Mouse (Mus musculus) forebrain, embryonic 12.5 days (tissue): Measurements from ENCODE around the gene Trmt1. TPM values are rescaled to one million over a fixed set of nuclear protein-coding genes. Genes with fewer than 3 reads are reported as not detected.
A peak's percentile ranks its signal among the peaks of the same experiment; 100 is the strongest.

Experiments
- ATAC-seq: fragments of 200-750 bp; cut with Nextera tagmentation; 2 replicates; pipeline ENCODE4 v1.8.0; 2017; ENCODE audit warnings: moderate TSS enrichment; ENCODE audit not compliant: low FRiP score
- H3K27ac ChIP-seq: fragments of 300-500 bp; sonication (generic); 2 replicates; pipeline ENCODE4 v1.5.1; 2016; ENCODE audit warnings: mild to moderate bottlenecking
- H3K27me3 ChIP-seq: fragments of 300-500 bp; sonication (generic); 2 replicates; pipeline ENCODE4 v1.6.1; 2016; ENCODE audit warnings: mild to moderate bottlenecking
- H3K36me3 ChIP-seq: fragments of 300-500 bp; sonication (generic); replicated peaks from 2 replicates; pipeline ENCODE4 v1.6.1; 2016; ENCODE audit warnings: mild to moderate bottlenecking
- H3K4me1 ChIP-seq: fragments of 300-500 bp; sonication (generic); 2 replicates; pipeline ENCODE4 v1.6.1; 2016
- H3K4me2 ChIP-seq: fragments of 300-500 bp; sonication (generic); 2 replicates; pipeline ENCODE4 v1.6.1; 2016; ENCODE audit warnings: mild to moderate bottlenecking, moderate library complexity
- H3K4me3 ChIP-seq: fragments of 300-500 bp; sonication (generic); replicated peaks from 2 replicates; pipeline ENCODE4 v1.5.1; 2016; ENCODE audit warnings: mild to moderate bottlenecking
- H3K9ac ChIP-seq: fragments of 300-500 bp; sonication (generic); 2 replicates; pipeline ENCODE4 v1.6.1; 2016; ENCODE audit warnings: mild to moderate bottlenecking
- H3K9me3 ChIP-seq: fragments of 300-500 bp; sonication (generic); 2 replicates; pipeline ENCODE4 v1.6.1; 2016
- WGBS: fragments of 180-500 bp; shearing (Covaris S2); methylation state at CpG from one replicate; pipeline ENCODE4 v1.1.7; 2016; 5-methylcytosine and 5-hydroxymethylcytosine counted together
- polyA plus RNA-seq: library from polyadenylated mRNA; unstranded; fragments of >200 nt; fragmentation: Nextera tagmentation; extraction: Ambion mirVana; gene quantifications from 2 replicates; pipeline ENCODE4 v1.2.1, GENCODE M21; 2016

Trmt1 gene
- polyA plus RNA-seq, 1 experiment from 2014 or later = 59.6 TPM

DNA sequence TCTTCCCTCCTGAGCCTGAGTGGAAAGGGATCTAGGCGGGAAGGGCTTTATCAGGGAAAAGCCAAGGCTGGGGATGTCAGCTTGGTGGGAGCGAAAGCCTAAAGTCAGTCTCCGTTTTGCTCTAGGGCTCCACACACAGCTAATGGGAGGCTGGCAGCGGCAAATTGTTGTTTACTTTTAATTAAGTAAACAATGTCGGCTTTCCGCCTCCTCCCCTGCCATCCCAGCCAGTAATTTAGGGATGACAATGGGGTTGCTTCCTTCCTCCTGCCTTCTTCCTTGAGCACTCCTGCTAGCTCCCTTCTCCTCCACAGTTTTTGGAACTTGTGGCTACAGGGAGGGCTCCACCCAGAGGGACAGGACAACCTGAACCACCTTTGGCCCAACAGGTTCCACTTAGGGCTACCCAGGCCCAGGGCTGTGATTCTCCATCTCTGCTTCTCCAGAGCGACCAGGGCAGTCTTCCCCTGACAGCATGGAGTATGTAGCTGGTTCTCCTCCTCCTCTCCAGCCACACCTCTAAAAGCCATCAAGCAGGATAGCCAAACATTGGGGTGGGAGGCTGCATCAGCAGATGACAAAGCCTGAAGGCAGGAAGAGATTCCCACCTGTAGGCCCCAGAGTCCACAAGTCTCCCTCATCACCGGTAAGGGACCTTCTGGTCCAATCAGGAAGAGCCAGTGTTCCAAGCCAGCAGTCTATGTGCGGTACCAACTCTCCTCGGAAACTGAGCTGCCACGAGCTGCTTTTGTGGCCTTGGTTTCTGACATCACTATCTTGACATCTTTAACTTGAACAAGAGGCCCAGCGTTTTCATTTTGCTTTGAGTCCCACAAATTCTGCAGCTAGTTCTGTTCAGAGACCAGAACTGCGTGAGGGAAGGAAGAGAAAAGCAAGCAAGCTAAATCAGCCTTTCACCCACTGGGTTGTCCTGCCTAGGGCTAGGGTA, 55.1 kb downstream of the Trmt1 start:
- H3K4me2 ChIP-seq = no peak overlapping the region
- WGBS = 27% methylated on average over 13 of the region's 13 CpGs
- peaks cover 90% of the 10 kb centered on the region for H3K4me1 ChIP-seq
- no peaks in the 10 kb centered on the region for H3K36me3 ChIP-seq
- peaks cover 97% of the 10 kb centered on the region for H3K27me3 ChIP-seq
- no peak overlapping the region for H3K4me3 ChIP-seq
- no peak overlapping the region for H3K9ac ChIP-seq
- no peaks in the 10 kb centered on the region for H3K9me3 ChIP-seq
- ATAC-seq = no peak
- H3K27ac ChIP-seq = peak overlapping the region; percentile 89

DNA sequence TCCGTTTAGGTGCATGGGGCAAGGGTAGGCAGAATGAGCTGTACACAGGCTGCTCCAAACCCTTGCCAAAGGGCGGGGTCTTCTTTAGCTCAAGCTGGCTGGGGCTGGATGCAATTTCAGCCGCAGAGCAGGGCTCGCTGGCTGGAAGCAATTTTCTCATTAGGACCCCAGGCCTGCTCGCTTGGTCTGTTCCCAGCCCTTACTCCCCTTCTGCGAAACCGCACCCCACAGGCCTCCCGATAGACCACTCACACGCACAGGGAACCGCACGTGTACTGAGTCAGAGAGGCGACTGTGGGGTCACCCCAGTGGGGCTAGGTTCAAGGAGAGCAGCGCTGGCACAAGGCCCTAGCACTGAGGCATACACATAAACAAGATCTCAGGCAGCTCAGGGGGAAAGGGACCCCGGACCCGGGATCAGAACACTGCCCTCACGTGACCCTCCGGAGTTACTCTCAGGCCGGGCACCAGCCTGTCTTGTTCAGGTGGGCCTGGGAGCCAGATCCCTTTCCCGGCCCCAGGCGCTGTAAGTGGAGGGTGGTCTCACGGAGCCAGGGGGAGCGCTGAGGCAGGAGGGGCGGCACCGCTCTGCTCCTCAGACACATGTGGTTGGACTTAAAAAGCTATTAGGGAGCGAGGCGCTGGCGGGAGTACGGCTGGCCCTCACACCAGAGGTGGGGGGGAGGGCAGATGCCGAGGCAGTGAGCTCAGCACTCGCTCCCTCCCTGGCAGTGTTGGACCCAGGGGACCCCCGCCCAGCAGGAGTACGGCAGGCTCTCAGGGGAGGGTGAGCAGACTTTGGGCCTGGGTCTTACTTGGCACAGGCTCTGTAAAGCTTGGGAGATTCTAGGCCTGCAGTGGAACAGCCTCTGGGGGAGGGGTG, 56.3 kb downstream of the Trmt1 start:
- Histone ChIP-seq H3K9ac (peak overlapping the region; percentile 50), H3K36me3 (no peaks in the 10 kb centered on the region), H3K27me3 (peaks cover 98% of the 10 kb centered on the region), H3K4me2 (peak overlapping the region; percentile 37), H3K9me3 (no peaks in the 10 kb centered on the region), H3K4me3 (peak overlapping the region; percentile 10), H3K27ac (peak overlapping the region; percentile 89), H3K4me1 (peaks cover 90% of the 10 kb centered on the region)
- 1% methylated on average over 32 of the region's 32 CpGs for WGBS
- peak; percentile 42 for ATAC-seq

DNA sequence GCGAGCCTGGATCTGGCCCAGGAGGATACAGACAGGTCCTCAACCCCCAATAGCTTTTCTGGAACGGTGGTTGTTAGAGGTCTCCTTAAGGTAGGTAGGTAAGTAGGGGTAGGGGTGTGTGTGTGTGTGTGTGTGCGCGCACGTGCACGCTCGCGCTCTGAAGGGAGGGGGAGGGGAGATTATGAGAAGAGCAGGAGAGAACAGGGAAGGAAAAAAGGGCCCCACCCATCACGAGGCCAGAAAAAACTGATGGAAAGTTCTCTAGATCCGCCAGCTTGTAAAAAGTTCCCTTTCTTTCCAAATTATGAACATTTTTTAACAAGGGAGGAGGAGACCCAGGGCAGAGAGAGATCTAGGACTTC, 56.9 kb downstream of the Trmt1 start:
- peak overlapping the region; percentile 37 for H3K4me2 ChIP-seq
- H3K9ac ChIP-seq = peak overlapping the region; percentile 50
- H3K27ac ChIP-seq = peak overlapping the region; percentile 89
- no peaks in the 10 kb centered on the region for H3K36me3 ChIP-seq
- 6% methylated on average over 10 of the region's 10 CpGs for WGBS
- peaks cover 85% of the 10 kb centered on the region for H3K4me1 ChIP-seq
- peaks cover 98% of the 10 kb centered on the region for H3K27me3 ChIP-seq
- no peak for ATAC-seq
- H3K4me3 ChIP-seq = peak overlapping the region; percentile 10
- no peaks in the 10 kb centered on the region for H3K9me3 ChIP-seq

DNA sequence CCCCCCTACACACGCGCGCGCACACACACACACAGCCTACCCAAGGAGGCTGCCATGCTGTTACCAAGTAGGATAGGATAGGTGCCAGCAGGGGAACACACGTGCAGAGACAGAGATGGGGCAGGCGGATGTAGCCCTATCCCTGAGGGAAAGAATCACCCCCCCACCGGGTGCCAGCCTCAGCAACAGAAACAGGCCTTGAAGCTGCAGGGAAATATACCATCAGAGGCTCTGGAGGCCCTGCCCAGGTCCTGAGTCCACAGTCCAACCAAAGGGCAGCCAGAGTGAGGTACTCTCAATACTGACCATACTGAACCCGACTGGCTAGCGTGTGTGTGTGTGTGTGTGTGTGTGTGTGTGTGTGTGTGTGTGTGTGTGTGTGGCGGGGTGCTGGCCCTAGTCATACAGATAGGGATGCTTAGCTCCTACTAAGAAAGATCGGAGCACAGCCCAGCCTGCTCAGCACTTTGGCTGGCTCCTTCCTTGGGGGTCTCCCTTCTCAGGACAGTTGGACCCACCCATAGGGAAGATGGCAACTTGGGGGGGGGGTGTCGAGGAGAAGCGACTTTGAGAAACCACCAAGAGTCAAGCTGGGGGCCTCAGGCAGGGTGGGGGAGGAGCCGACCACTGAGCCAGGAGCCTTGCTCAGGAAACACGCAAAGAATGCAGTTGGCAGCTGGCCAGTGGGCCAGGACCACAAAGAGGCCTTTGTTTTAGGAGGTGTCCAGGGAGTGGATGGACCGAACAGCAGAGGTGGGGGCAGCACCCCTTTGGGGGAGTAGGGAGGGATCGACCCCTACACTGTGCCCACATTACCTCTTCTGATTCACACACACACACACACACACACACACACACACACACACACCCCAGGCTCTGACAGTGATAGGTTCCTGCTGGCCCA, 57.7 kb downstream of the Trmt1 start:
- WGBS = 5% methylated on average over 16 of the region's 17 CpGs
- H3K9me3 ChIP-seq = no peaks in the 10 kb centered on the region
- peak overlapping the region; percentile 89 for H3K27ac ChIP-seq
- H3K9ac ChIP-seq = peak overlapping the region; percentile 44
- H3K27me3 ChIP-seq = peaks cover 98% of the 10 kb centered on the region
- peak overlapping the region; percentile 37 for H3K4me2 ChIP-seq
- no peaks in the 10 kb centered on the region for H3K36me3 ChIP-seq
- H3K4me3 ChIP-seq = no peak overlapping the region
- ATAC-seq = peak; percentile 74
- peaks cover 77% of the 10 kb centered on the region for H3K4me1 ChIP-seq

DNA sequence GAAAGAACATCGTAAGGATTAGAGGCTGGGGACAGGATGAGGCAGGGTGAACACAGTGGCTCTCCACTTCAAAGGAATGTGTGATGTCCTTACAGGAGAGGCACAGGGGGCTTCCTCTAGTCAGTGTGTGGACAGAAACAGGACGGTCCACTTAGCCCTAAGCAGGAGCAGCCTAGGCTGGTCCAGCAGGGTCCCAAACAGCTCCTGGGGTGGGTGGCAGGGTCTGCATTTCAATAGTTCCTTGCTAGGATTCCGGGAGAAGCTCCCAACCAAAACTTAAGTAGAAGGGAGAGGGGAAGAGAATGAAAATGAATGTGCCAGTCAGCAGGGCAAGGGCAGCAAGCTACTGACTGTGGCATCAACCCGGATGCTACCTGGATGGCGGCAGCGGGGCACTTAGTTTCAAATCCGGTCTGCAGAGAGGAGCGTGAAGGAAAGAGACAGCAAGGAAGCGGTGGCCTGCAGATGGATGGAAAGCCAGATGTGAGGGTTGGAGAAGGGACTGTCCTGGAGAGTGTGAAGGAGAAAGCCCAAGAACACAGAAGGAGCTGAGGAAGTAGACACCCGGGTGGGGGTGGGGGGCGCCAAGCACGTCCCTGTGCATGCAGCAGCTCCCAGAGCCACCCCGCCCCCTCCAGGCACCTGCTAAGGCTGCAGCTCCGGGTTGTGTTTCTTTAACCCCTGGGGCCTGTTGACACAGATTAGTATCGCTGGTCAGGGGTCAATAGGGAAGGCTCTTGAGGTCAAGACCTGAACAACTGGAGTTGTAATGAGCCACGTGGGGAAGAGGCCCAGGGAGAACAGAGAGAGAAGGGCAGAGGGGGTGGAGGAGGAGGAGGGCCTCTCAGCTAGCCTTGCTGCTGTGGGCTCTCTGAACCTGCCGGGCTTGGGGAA, 59.2 kb downstream of the Trmt1 start:
- peak overlapping the region; percentile 28 for H3K4me2 ChIP-seq
- peak overlapping the region; percentile 89 for H3K27ac ChIP-seq
- H3K4me1 ChIP-seq = peaks cover 72% of the 10 kb centered on the region
- ATAC-seq = no peak
- no peaks in the 10 kb centered on the region for H3K9me3 ChIP-seq
- H3K9ac ChIP-seq = peak overlapping the region; percentile 44; the same call in 1 of the 2 replicates
- H3K27me3 ChIP-seq = peaks cover 98% of the 10 kb centered on the region
- no peaks in the 10 kb centered on the region; the same call in 1 of the 2 replicates for H3K36me3 ChIP-seq
- no peak overlapping the region for H3K4me3 ChIP-seq
- WGBS = 4% methylated on average over 15 of the region's 17 CpGs

Other genes with a start within 250 kb of the Trmt1 start
- 53.7 and 62.2 TPM in 2 replicates for gene Ier2, start 23.5 kb upstream of the Trmt1 start, polyA plus RNA-seq
- 22.8 and 26.6 TPM in 2 replicates for gene Nacc1, start 1.6 kb downstream of the Trmt1 start, polyA plus RNA-seq
- 3.1 and 3.9 TPM in 2 replicates for gene Lyl1, start 15.2 kb downstream of the Trmt1 start, polyA plus RNA-seq
- 2.2 and 3.5 TPM in 2 replicates for gene G430095P16Rik, start 36.7 kb downstream of the Trmt1 start, polyA plus RNA-seq
- 31.9 and 33.2 TPM in 2 replicates for gene Nfix, start 114.0 kb downstream of the Trmt1 start, polyA plus RNA-seq
- 5.3 and 5.6 TPM in 2 replicates for gene Dand5, start 136.5 kb downstream of the Trmt1 start, polyA plus RNA-seq
- 43.0 and 44.8 TPM in 2 replicates for gene Gadd45gip1, start 145.2 kb downstream of the Trmt1 start, polyA plus RNA-seq
- 108 and 118 TPM in 2 replicates for gene Rad23a, start 154.4 kb downstream of the Trmt1 start, polyA plus RNA-seq
- gene Calr, start 160.6 kb downstream of the Trmt1 start, polyA plus RNA-seq = 619 TPM in 2 replicates
- 110 and 111 TPM in 2 replicates for gene Farsa, start 170.7 kb downstream of the Trmt1 start, polyA plus RNA-seq
- gene Syce2, start 185.8 kb downstream of the Trmt1 start, polyA plus RNA-seq = 76.7 and 82.9 TPM in 2 replicates
- gene Gcdh, start 207.6 kb downstream of the Trmt1 start, polyA plus RNA-seq = 31.1 and 33.2 TPM in 2 replicates
- gene Klf1, start 215.6 kb downstream of the Trmt1 start, polyA plus RNA-seq = 2.4 and 3.5 TPM in 2 replicates
- 8.7 and 9.8 TPM in 2 replicates for gene Dnase2a, start 222.3 kb downstream of the Trmt1 start, polyA plus RNA-seq